Mouse (Mus musculus) forebrain, embryonic 11.5 days (tissue): ENCODE data around the gene Lrch1. TPM values are rescaled to one million over a fixed set of nuclear protein-coding genes. Genes with fewer than 3 reads are reported as not detected.

Experiments
- ATAC-seq: fragments of 200-750 bp; cut with Nextera tagmentation; replicated peaks from 2 replicates; pipeline ENCODE4 v1.8.0; 2017; ENCODE audit warnings: moderate TSS enrichment; ENCODE audit not compliant: low FRiP score
- DNase-seq: peaks from one replicate; pipeline ENCODE4 v3.0.0-alpha.2; 2017; ENCODE audit warnings: low spot score
- H3K27ac ChIP-seq: fragments of 300-500 bp; sonication (generic); 2 replicates; pipeline ENCODE4 v1.5.1; 2014; ENCODE audit warnings: low read depth, low read length
- H3K27me3 ChIP-seq: fragments of 300-500 bp; sonication (generic); 2 replicates; pipeline ENCODE4 v1.6.1; 2014; ENCODE audit warnings: mild to moderate bottlenecking, low read length, mixed read lengths; ENCODE audit not compliant: control insufficient read depth, insufficient read depth
- H3K36me3 ChIP-seq: fragments of 300-500 bp; sonication (generic); 2 replicates; pipeline ENCODE4 v1.6.1; 2014; ENCODE audit warnings: mild to moderate bottlenecking, low read length, moderate library complexity, mixed read lengths; ENCODE audit not compliant: control insufficient read depth, insufficient read depth
- H3K4me1 ChIP-seq: fragments of 300-500 bp; sonication (generic); replicated peaks from 2 replicates; pipeline ENCODE4 v1.6.1; 2014; ENCODE audit warnings: low read length, mixed read lengths; ENCODE audit not compliant: control insufficient read depth, insufficient read depth
- H3K4me2 ChIP-seq: fragments of 300-500 bp; sonication (generic); 2 replicates; pipeline ENCODE4 v1.6.1; 2014; ENCODE audit warnings: low read depth, mild to moderate bottlenecking, low read length, moderate library complexity, mixed read lengths; ENCODE audit not compliant: severe bottlenecking
- H3K4me3 ChIP-seq: fragments of 300-500 bp; sonication (generic); 2 replicates; pipeline ENCODE4 v1.5.1; 2014; ENCODE audit warnings: low read depth, low read length
- H3K9ac ChIP-seq: fragments of 300-500 bp; sonication (generic); 2 replicates; pipeline ENCODE4 v1.6.1; 2014; ENCODE audit warnings: low read length
- H3K9me3 ChIP-seq: fragments of 300-500 bp; sonication (generic); 2 replicates; pipeline ENCODE4 v1.6.1; 2016; ENCODE audit warnings: low read length, mixed read lengths; ENCODE audit not compliant: control insufficient read depth
- WGBS: fragments of 180-500 bp; shearing (Covaris S2); extraction: QIAGEN DNeasy Blood & Tissue Kit; methylation state at CpG from one replicate; pipeline ENCODE4 v1.1.7; 2014; 5-methylcytosine and 5-hydroxymethylcytosine counted together
- polyA plus RNA-seq: library from polyadenylated mRNA; unstranded; fragments of >200 nt; fragmentation: Nextera tagmentation; extraction: Ambion mirVana; gene quantifications from 2 replicates; pipeline ENCODE4 v1.2.1, GENCODE M21; 2014

The Lrch1 gene
- polyA plus RNA-seq, 1 experiment from 2014 or later: 8.5 TPM

GRCm38 (mm10) chr14:74841297-74841696, 106.4 kb downstream of the Lrch1 start:
- Histone ChIP-seq H3K27ac (no peak overlapping the region), H3K4me1 (no peaks in the 10 kb centered on the region), H3K4me2 (no peak overlapping the region), H3K9me3 (no peaks in the 10 kb centered on the region), H3K4me3 (no peak overlapping the region), H3K9ac (no peak overlapping the region), H3K36me3 (no peaks in the 10 kb centered on the region), H3K27me3 (no peaks in the 10 kb centered on the region)
- no peak for DNase-seq
- 79% methylated on average over 3 of the region's 3 CpGs for WGBS
- ATAC-seq: no peak

- DNase-seq: no peak
- Histone ChIP-seq H3K9ac (no peak overlapping the region), H3K4me1 (no peaks in the 10 kb centered on the region), H3K9me3 (no peaks in the 10 kb centered on the region), H3K4me2 (no peak overlapping the region), H3K4me3 (no peak overlapping the region), H3K27me3 (no peaks in the 10 kb centered on the region), H3K27ac (no peak overlapping the region), H3K36me3 (no peaks in the 10 kb centered on the region)
- WGBS: 64% methylated on average over 3 of the region's 3 CpGs
- ATAC-seq: no peak
These were observed 106.9 kb downstream of the Lrch1 start for GRCm38 (mm10) chr14:74840820-74841219.

DNA sequence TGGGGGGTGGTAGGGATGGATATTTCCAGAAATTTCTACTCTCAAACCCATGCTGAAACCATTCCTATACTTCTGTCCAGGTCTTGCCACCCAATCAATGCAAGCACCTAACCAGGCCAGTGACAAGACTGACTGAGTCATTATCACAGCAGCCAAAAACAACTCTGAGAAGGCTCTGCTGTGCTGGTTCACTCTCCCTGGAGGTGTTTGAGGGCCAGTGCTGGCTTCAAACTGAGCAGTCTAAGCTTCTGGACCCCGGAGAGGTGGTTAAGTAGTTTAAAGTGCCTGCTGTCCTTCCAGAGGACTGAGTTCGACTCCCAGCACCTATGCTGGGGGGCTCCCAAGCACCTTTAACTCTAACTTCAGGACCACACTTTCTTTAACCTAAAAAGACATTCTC, 107.3 kb downstream of the Lrch1 start:
- Histone ChIP-seq H3K4me3 (no peak overlapping the region), H3K36me3 (no peaks in the 10 kb centered on the region), H3K4me1 (no peaks in the 10 kb centered on the region), H3K9ac (no peak overlapping the region), H3K4me2 (no peak overlapping the region), H3K27ac (no peak overlapping the region), H3K9me3 (no peaks in the 10 kb centered on the region), H3K27me3 (no peaks in the 10 kb centered on the region)
- ATAC-seq (no peak), DNase-seq (no peak)
- 76% methylated on average over 2 of the region's 2 CpGs for WGBS

DNA sequence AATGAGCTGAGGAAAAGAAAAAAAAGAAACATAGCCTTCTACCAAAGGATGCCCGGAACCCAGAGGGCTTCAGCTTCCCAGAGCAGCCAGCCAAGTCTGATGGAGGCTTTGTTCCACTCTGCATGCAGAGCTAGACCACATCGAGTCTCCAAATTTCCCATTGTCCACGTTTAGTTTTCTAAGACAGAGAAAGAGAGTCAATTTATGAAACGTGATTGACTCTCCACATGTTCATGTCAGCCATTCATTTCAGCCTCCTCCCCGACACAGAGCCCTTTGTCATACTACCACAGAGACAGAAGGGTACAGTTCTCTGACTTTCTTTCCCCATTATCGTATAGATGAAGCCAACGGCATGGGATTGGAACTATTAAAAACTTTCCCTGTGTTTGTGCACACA, 108.9 kb downstream of the Lrch1 start:
- Histone ChIP-seq H3K9me3 (no peaks in the 10 kb centered on the region), H3K27ac (no peak overlapping the region), H3K4me2 (no peak overlapping the region), H3K27me3 (no peaks in the 10 kb centered on the region), H3K36me3 (no peaks in the 10 kb centered on the region), H3K4me1 (no peaks in the 10 kb centered on the region), H3K9ac (no peak overlapping the region), H3K4me3 (no peak overlapping the region)
- no peak for ATAC-seq
- no peak for DNase-seq
- 88% methylated on average over 7 of the region's 7 CpGs for WGBS

DNA sequence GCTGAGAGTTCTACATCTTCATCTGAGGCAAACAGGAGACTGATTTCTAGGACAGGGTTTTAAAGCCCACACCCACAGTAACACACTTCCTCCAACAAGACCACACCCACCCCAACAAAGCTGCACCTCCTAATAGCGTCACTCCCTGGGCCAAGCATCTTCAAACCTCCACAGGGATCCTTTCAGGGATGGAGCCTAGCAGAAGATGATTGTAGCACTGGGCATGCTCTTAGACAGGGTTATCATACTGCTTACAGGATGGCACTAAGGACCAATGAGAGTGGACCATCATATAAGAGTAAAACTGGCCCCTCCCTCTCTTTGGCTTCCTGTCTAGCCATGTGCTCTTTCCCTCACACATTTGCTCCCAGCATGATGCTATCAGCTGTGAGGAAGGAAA, 112.7 kb downstream of the Lrch1 start:
- Histone ChIP-seq H3K27ac (no peak overlapping the region), H3K36me3 (no peaks in the 10 kb centered on the region), H3K9ac (no peak overlapping the region), H3K4me1 (no peaks in the 10 kb centered on the region), H3K4me3 (no peak overlapping the region), H3K9me3 (no peaks in the 10 kb centered on the region), H3K27me3 (no peaks in the 10 kb centered on the region), H3K4me2 (no peak overlapping the region)
- WGBS: 85% methylated on average over 1 of the region's 1 CpGs
- DNase-seq (no peak), ATAC-seq (no peak; the same call in 1 of the 2 replicates)

- DNase-seq: no peak
- Histone ChIP-seq H3K4me2 (no peak overlapping the region), H3K27ac (no peak overlapping the region), H3K36me3 (no peaks in the 10 kb centered on the region), H3K4me1 (no peaks in the 10 kb centered on the region), H3K27me3 (no peaks in the 10 kb centered on the region), H3K9ac (no peak overlapping the region), H3K4me3 (no peak overlapping the region), H3K9me3 (no peaks in the 10 kb centered on the region)
- 97% methylated on average over 1 of the region's 1 CpGs for WGBS
- ATAC-seq: no peak
These were observed 113.5 kb downstream of the Lrch1 start for GRCm38 (mm10) chr14:74834215-74834614.

DNA sequence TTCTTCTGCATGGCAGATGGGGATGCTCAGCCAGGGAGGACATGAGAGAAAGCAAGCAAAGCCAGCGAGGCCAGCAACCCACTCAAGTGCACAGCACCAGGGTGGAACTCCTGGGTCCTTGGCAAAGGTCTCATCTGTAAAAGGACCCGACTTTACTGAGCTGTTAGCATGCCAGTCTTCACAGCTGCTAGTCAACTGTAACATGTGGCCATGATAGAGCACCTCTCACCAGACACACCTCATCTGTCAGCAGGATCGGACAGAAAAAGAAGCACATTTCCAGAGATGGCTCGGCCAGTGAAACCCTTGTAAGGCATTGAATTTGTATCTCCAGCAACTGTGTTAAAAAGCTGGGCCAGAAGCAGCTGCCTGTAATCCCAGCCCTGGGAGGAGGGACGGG, 116.0 kb downstream of the Lrch1 start:
- no peak overlapping the region for H3K4me2 ChIP-seq
- H3K27ac ChIP-seq: no peak overlapping the region; the same call in 1 of the 2 replicates
- ATAC-seq (no peak), DNase-seq (no peak)
- 88% methylated on average over 5 of the region's 5 CpGs for WGBS
- no peaks in the 10 kb centered on the region for H3K4me1 ChIP-seq
- no peaks in the 10 kb centered on the region for H3K9me3 ChIP-seq
- H3K9ac ChIP-seq: no peak overlapping the region
- H3K4me3 ChIP-seq: no peak overlapping the region
- H3K27me3 ChIP-seq: no peaks in the 10 kb centered on the region
- no peaks in the 10 kb centered on the region for H3K36me3 ChIP-seq

DNA sequence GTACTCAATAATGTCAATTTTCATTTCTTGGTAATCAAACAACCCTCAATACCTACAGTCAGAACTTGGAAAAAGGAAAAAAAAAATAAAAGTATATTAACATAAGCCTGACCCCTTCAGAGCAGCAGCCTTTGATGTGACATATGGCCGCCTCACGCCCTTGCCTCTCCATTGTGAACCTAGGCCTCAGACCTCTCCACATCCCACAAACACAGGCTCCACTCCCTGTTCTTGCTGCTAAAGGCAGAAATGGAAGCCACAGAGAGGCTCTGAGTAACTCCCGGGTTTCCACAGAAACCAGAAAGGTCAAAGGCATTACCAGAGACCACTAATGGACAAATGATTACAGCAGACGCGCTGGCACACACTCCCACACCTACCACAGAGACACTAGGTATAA, 116.6 kb downstream of the Lrch1 start:
- WGBS: 79% methylated on average over 5 of the region's 5 CpGs
- Histone ChIP-seq H3K4me2 (no peak overlapping the region), H3K4me3 (no peak overlapping the region), H3K36me3 (no peaks in the 10 kb centered on the region), H3K27me3 (no peaks in the 10 kb centered on the region), H3K9ac (no peak overlapping the region), H3K9me3 (no peaks in the 10 kb centered on the region), H3K27ac (no peak overlapping the region; the same call in 1 of the 2 replicates), H3K4me1 (no peaks in the 10 kb centered on the region)
- ATAC-seq (no peak), DNase-seq (no peak)

DNA sequence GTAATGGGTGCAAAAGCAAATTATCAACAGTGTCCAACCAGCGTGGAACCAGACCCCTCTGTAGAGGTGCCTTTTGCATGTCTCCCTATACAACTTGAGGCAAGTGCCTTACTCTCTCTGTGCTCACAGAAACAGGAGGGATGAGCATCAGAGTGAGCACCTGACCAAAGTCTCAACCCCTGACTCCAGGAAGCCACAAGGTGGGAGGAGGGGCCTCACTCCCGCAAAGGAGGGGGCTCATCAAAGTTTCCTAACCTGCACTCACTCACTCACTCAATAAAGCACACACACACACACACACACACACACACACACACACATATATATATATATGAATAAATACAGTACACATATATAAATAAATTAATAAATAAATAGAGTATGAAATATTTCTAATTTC, 117.1 kb downstream of the Lrch1 start:
- no peaks in the 10 kb centered on the region for H3K36me3 ChIP-seq
- 80% methylated on average over 2 of the region's 2 CpGs for WGBS
- H3K4me2 ChIP-seq: no peak overlapping the region
- ATAC-seq (no peak), DNase-seq (no peak)
- H3K4me3 ChIP-seq: no peak overlapping the region
- no peaks in the 10 kb centered on the region for H3K27me3 ChIP-seq
- H3K27ac ChIP-seq: no peak overlapping the region
- no peak overlapping the region for H3K9ac ChIP-seq
- H3K4me1 ChIP-seq: no peaks in the 10 kb centered on the region
- no peaks in the 10 kb centered on the region for H3K9me3 ChIP-seq
